Mouse (Mus musculus) G1E (cell line): ENCODE data around the gene Gm26566. TPM values are rescaled to one million over a fixed set of nuclear protein-coding genes. Genes with fewer than 3 reads are reported as not detected.

ENCODE experiments used
- ATAC-seq: 2 replicates; pipeline ENCODE4 v1.8.0; 2016; ENCODE audit warnings: mild to moderate bottlenecking; ENCODE audit not compliant: insufficient number of reproducible peaks, poor library complexity, low FRiP score, severe bottlenecking; ENCODE audit errors: extremely low read depth
- DNase-seq: peaks from one replicate; pipeline ENCODE4 v3.0.0; 2012; ENCODE audit warnings: low spot score
- H3K27me3 ChIP-seq: 2 replicates; pipeline ENCODE4 v1.6.1; 2012; ENCODE audit warnings: mild to moderate bottlenecking, low read length, inconsistent platforms; ENCODE audit not compliant: insufficient read depth
- H3K36me3 ChIP-seq: replicated peaks from 2 replicates; pipeline ENCODE3; 2012; ENCODE audit warnings: mild to moderate bottlenecking, inconsistent platforms
- H3K4me1 ChIP-seq: 2 replicates; pipeline ENCODE4 v1.6.1; 2012; ENCODE audit warnings: low read depth, low read length, inconsistent platforms, mixed read lengths; ENCODE audit not compliant: insufficient read depth
- H3K4me3 ChIP-seq: 2 replicates; pipeline ENCODE4 v1.5.1; 2012; ENCODE audit warnings: low read depth, mild to moderate bottlenecking, inconsistent platforms, low read length, moderate library complexity, mixed read lengths
- H3K9me3 ChIP-seq: replicated peaks from 2 replicates; pipeline ENCODE4 v1.6.1; 2012; ENCODE audit warnings: inconsistent platforms
- CTCF ChIP-seq: IDR thresholded peaks from 2 replicates; pipeline ENCODE4 v1.5.1; 2012; ENCODE audit warnings: low read depth, low read length, inconsistent platforms, mixed read lengths
- GATA1 ChIP-seq: IDR thresholded peaks from 2 replicates; pipeline ENCODE4 v1.6.1; 2012; ENCODE audit warnings: borderline replicate concordance, low read length, inconsistent platforms, mixed read lengths
- GATA2 ChIP-seq: IDR thresholded peaks from 2 replicates; pipeline ENCODE4 v1.6.1; 2012; ENCODE audit warnings: low read depth, low read length, inconsistent platforms, borderline replicate concordance
- POLR2AphosphoS5 ChIP-seq: IDR thresholded peaks from 2 replicates; pipeline ENCODE4 v1.6.1; 2012; ENCODE audit warnings: low read depth, low read length, inconsistent platforms; ENCODE audit not compliant: insufficient replicate concordance
- TAL1 ChIP-seq: conservative IDR thresholded peaks from 2 replicates; pipeline ENCODE4 v1.6.1; 2012; ENCODE audit warnings: low read depth, low read length, inconsistent platforms, mixed read lengths
- polyA plus RNA-seq: library from polyadenylated mRNA; stranded (reverse); fragments of >175 nt; gene quantifications from 2 replicates; pipeline ENCODE4 v1.2.3, GENCODE M21; 2012
- total RNA-seq, 2 experiments: library from RNA; stranded (forward) in 1 of 2; stranded (reverse) in 1 of 2; fragments of 200-1000 nt in 1 of 2; fragments of >200 nt in 1 of 2; fragmentation: Nextera tagmentation in 1 of 2; gene quantifications; 2 replicates each; pipeline ENCODE4 v1.2.3; 2014 to 2017

The Gm26566 gene
- total and polyA plus RNA-seq, 3 experiments = 0.08 to 0.33 TPM; not detected in 1

- no peak overlapping the region for H3K4me3 ChIP-seq
- H3K36me3 ChIP-seq = peaks cover 8% of the 10 kb centered on the region
- no peak for DNase-seq
- no peaks in the 10 kb centered on the region for H3K9me3 ChIP-seq
- TF ChIP-seq TAL1 (no peak), GATA1 (no peak), GATA2 (no peak), CTCF (no peak), POLR2AphosphoS5 (no peak)
- ATAC-seq = no peak
- H3K27me3 ChIP-seq = peaks cover 3% of the 10 kb centered on the region; the same call in 1 of the 2 replicates
- H3K4me1 ChIP-seq = peaks cover 4% of the 10 kb centered on the region; the same call in 1 of the 2 replicates
Observed at GRCm38 (mm10) chr4:88705924-88706323, 15.7 kb upstream of the Gm26566 start.

DNA sequence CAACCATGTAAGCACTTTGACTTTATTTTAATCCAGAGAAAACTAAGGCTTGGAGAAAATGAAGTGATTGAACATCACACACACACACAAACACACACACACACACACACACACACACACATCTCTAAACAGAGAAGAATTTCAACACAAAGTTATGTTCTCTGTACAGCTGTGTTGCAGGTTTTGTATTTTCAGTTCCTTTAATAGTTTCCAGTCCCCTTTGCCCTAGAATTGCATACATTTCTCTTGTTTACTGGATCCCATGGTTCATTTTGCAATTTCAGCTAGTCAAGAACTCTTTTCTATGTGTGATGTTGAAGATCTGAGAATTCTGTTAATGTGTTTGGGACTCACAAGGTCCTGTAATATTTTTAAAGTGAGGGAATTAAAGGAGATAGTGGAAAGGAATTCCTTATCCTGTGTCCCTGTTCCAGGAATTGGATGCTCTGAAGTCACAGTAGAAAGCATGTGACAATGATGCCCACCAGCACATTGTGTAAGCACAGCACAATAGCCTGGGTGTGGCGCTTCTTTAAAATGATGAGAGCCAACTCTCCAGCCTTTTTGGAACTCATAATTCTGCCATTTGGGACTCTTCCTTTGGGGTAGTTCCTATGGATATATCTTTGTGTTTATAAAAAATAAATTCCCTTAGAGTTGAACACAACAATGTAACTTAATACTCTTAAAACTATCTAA lies 14.3 kb upstream of the Gm26566 start:
- H3K9me3 ChIP-seq = no peaks in the 10 kb centered on the region
- TF ChIP-seq GATA1 = no peak
- H3K36me3 ChIP-seq = peaks cover 8% of the 10 kb centered on the region
- no peak overlapping the region for H3K4me3 ChIP-seq
- DNase-seq (no peak), ATAC-seq (no peak)
- H3K27me3 ChIP-seq = peaks cover 2% of the 10 kb centered on the region; the same call in 1 of the 2 replicates
- H3K4me1 ChIP-seq = peaks cover 4% of the 10 kb centered on the region; the same call in 1 of the 2 replicates

DNA sequence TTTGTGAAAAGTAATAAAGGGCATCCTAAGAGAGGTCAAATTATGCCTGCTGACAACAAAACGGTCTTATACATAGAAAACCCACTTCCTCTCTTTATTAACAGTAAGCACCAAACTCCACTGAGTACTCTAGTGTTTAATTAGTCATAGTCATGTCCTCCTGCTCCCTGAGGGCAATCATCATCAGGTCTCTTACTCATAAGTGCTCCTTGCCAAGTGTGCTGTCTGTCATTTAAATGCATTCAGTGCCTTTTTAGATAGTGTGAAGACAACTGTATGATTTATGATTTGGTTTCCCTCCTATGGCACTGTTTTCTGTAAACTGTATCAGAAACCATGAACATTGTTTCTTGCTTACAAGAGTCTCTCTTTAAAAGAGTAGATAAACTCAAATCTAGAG lies 7.3 kb upstream of the Gm26566 start:
- DNase-seq (no peak), ATAC-seq (no peak)
- H3K4me3 ChIP-seq = no peak overlapping the region
- H3K27me3 ChIP-seq = no peaks in the 10 kb centered on the region
- H3K4me1 ChIP-seq = peaks cover 15% of the 10 kb centered on the region
- H3K36me3 ChIP-seq = peaks cover 45% of the 10 kb centered on the region
- no peaks in the 10 kb centered on the region for H3K9me3 ChIP-seq
- no peak for TF ChIP-seq CTCF
- TF ChIP-seq TAL1 = no peak
- no peak for TF ChIP-seq GATA1
- TF ChIP-seq GATA2 = no peak
- TF ChIP-seq POLR2AphosphoS5 = no peak

DNA sequence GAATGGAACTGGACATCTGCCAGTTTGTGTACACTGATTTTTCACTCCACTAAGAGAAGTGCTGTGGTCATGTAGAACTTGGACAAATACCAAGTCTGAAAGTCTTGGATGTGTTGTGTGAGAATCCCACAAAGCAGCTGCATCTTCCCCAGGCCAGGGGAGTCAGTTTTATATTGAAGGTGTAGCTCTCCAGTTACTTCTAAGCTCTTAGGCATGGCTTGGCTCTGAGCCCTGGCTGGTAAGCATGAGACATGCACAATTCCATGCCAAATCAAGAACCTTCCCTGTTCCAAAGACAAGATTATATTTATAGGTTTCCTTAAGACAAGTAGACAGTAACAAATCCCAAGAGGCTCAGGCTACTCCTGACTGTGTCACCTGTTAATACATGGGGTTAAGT lies 6.5 kb upstream of the Gm26566 start:
- DNase-seq (no peak), ATAC-seq (no peak)
- Histone ChIP-seq H3K27me3 (no peaks in the 10 kb centered on the region), H3K9me3 (no peaks in the 10 kb centered on the region), H3K4me3 (no peak overlapping the region), H3K36me3 (peaks cover 44% of the 10 kb centered on the region), H3K4me1 (peaks cover 16% of the 10 kb centered on the region)
- TF ChIP-seq GATA1 (no peak), TAL1 (no peak), CTCF (no peak), GATA2 (no peak), POLR2AphosphoS5 (no peak)

GRCm38 (mm10) chr4:88718715-88719114 lies 2.9 kb upstream of the Gm26566 start:
- no peak for ATAC-seq
- TF ChIP-seq TAL1 (no peak), POLR2AphosphoS5 (no peak), GATA1 (no peak), GATA2 (no peak), CTCF (no peak)
- peak overlapping the region; percentile 44; the same call in 1 of the 2 replicates for H3K4me3 ChIP-seq

GRCm38 (mm10) chr4:88723497-88724090 lies 2.0 kb downstream of the Gm26566 start:
- H3K9me3 ChIP-seq = no peaks in the 10 kb centered on the region
- TF ChIP-seq GATA1 = no peak
- TF ChIP-seq POLR2AphosphoS5 = no peak
- no peak for TF ChIP-seq GATA2
- no peak for TF ChIP-seq TAL1
- TF ChIP-seq CTCF = no peak
- 0 out of 2 replicates have a peak, but pooled peaks cover 4% of the 10 kb centered on the region for H3K27me3 ChIP-seq
- H3K4me3 ChIP-seq = no peak overlapping the region
- peaks cover 23% of the 10 kb centered on the region for H3K4me1 ChIP-seq
- ATAC-seq = no peak
- peaks cover 16% of the 10 kb centered on the region for H3K36me3 ChIP-seq
- no peak for DNase-seq

More at GRCm38 (mm10) chr4:88718715-88719114, 2.9 kb upstream of the Gm26566 start:
- H3K4me1 ChIP-seq = peaks cover 30% of the 10 kb centered on the region
- no peaks in the 10 kb centered on the region for H3K9me3 ChIP-seq
- no peak for DNase-seq
- peaks cover 43% of the 10 kb centered on the region for H3K36me3 ChIP-seq
- no peaks in the 10 kb centered on the region for H3K27me3 ChIP-seq
